Mouse (Mus musculus) megakaryocyte, embryonic 14.5 days (primary cell): ENCODE data around the gene Epor. TPM values are rescaled to one million over a fixed set of nuclear protein-coding genes. Genes with fewer than 3 reads are reported as not detected.
A peak's percentile ranks its signal among the peaks of the same experiment; 100 is the strongest.

Experiments used
- H3K27me3 ChIP-seq: replicated peaks from 2 replicates; pipeline ENCODE3; 2012; ENCODE audit warnings: inconsistent platforms
- H3K36me3 ChIP-seq: replicated peaks from 2 replicates; pipeline ENCODE3; 2012; ENCODE audit warnings: low read length, inconsistent platforms, mixed read lengths
- H3K4me1 ChIP-seq: 2 replicates; pipeline ENCODE4 v1.6.1; 2012; ENCODE audit warnings: inconsistent platforms
- H3K4me3 ChIP-seq: replicated peaks from 2 replicates; pipeline ENCODE3; 2012; ENCODE audit warnings: moderate library complexity, mild to moderate bottlenecking, inconsistent platforms
- H3K9me3 ChIP-seq: 2 replicates; pipeline ENCODE4 v1.6.1; 2012; ENCODE audit warnings: inconsistent platforms
- FLI1 ChIP-seq: IDR thresholded peaks from 2 replicates; pipeline ENCODE4 v1.6.1; 2012; ENCODE audit warnings: low read length, inconsistent platforms, mixed read lengths
- GATA1 ChIP-seq: IDR thresholded peaks from 3 replicates; pipeline ENCODE4 v1.6.1; 2012; ENCODE audit warnings: mixed read lengths, low read length, inconsistent platforms, borderline replicate concordance
- polyA plus RNA-seq: library from polyadenylated mRNA; stranded (reverse); fragments of >175 nt; gene quantifications from 2 replicates; pipeline ENCODE4 v1.2.3, GENCODE M21; 2012; ENCODE audit warnings: low replicate concordance; ENCODE audit not compliant: insufficient read depth

Gene Epor
- polyA plus RNA-seq, 1 experiment = 171 TPM

- H3K4me3 ChIP-seq = no peak overlapping the region
- peaks cover 47% of the 10 kb centered on the region for H3K27me3 ChIP-seq
- no peak for TF ChIP-seq FLI1
- TF ChIP-seq GATA1 = no peak
- H3K36me3 ChIP-seq = no peaks in the 10 kb centered on the region
- H3K9me3 ChIP-seq = no peaks in the 10 kb centered on the region
- peaks cover 25% of the 10 kb centered on the region for H3K4me1 ChIP-seq
Measured at GRCm38 (mm10) chr9:21968883-21969282, 5.6 kb upstream of the Epor start.

- peaks cover 3% of the 10 kb centered on the region for H3K27me3 ChIP-seq
- H3K4me3 ChIP-seq = peak overlapping the region; percentile 96
- TF ChIP-seq FLI1 (no peak), GATA1 (peak; percentile 34; the same call in 1 of the 3 replicates)
- no peaks in the 10 kb centered on the region for H3K9me3 ChIP-seq
- H3K36me3 ChIP-seq = peaks cover 39% of the 10 kb centered on the region
- peaks cover 81% of the 10 kb centered on the region for H3K4me1 ChIP-seq
Measured at GRCm38 (mm10) chr9:21962416-21963059, 768 bp downstream of the Epor start.

- Histone ChIP-seq H3K9me3 (no peaks in the 10 kb centered on the region), H3K27me3 (no peaks in the 10 kb centered on the region), H3K36me3 (peaks cover 41% of the 10 kb centered on the region), H3K4me1 (peaks cover 86% of the 10 kb centered on the region), H3K4me3 (peak overlapping the region; percentile 96)
- TF ChIP-seq FLI1 (no peak), GATA1 (no peak)
Measured at GRCm38 (mm10) chr9:21962010-21962409, 1.3 kb downstream of the Epor start.

- Histone ChIP-seq H3K27me3 (no peaks in the 10 kb centered on the region), H3K4me1 (peaks cover 91% of the 10 kb centered on the region), H3K4me3 (peak overlapping the region; percentile 96), H3K36me3 (peaks cover 41% of the 10 kb centered on the region), H3K9me3 (no peaks in the 10 kb centered on the region)
- no peak for TF ChIP-seq FLI1
Measured at GRCm38 (mm10) chr9:21961366-21961980, 1.8 kb downstream of the Epor start.

GRCm38 (mm10) chr9:21960558-21961208 is 2.6 kb downstream of the Epor start:
- peaks cover 86% of the 10 kb centered on the region for H3K4me1 ChIP-seq
- H3K27me3 ChIP-seq = no peaks in the 10 kb centered on the region
- peak overlapping the region; percentile 96 for H3K4me3 ChIP-seq
- peaks cover 41% of the 10 kb centered on the region for H3K36me3 ChIP-seq
- TF ChIP-seq GATA1 = no peak
- no peak for TF ChIP-seq FLI1
- no peaks in the 10 kb centered on the region for H3K9me3 ChIP-seq

GRCm38 (mm10) chr9:21960135-21960534 is 3.2 kb downstream of the Epor start:
- H3K4me3 ChIP-seq = peak overlapping the region; percentile 64
- H3K9me3 ChIP-seq = no peaks in the 10 kb centered on the region
- peaks cover 41% of the 10 kb centered on the region for H3K36me3 ChIP-seq
- no peaks in the 10 kb centered on the region for H3K27me3 ChIP-seq
- TF ChIP-seq GATA1 (no peak), FLI1 (no peak)
- H3K4me1 ChIP-seq = peaks cover 81% of the 10 kb centered on the region

GRCm38 (mm10) chr9:21959244-21959643 is 4.1 kb downstream of the Epor start:
- H3K36me3 ChIP-seq = peaks cover 41% of the 10 kb centered on the region
- no peaks in the 10 kb centered on the region for H3K27me3 ChIP-seq
- no peaks in the 10 kb centered on the region for H3K9me3 ChIP-seq
- peak overlapping the region; percentile 62 for H3K4me3 ChIP-seq
- TF ChIP-seq FLI1 = no peak
- no peak for TF ChIP-seq GATA1
- H3K4me1 ChIP-seq = peaks cover 82% of the 10 kb centered on the region

GRCm38 (mm10) chr9:21958372-21958771 is 4.9 kb downstream of the Epor start:
- no peak for TF ChIP-seq FLI1
- peak overlapping the region; percentile 62 for H3K4me3 ChIP-seq
- no peaks in the 10 kb centered on the region for H3K9me3 ChIP-seq
- H3K27me3 ChIP-seq = no peaks in the 10 kb centered on the region
- H3K4me1 ChIP-seq = peaks cover 78% of the 10 kb centered on the region
- H3K36me3 ChIP-seq = peaks cover 41% of the 10 kb centered on the region

- Histone ChIP-seq H3K4me1 (peaks cover 56% of the 10 kb centered on the region), H3K36me3 (peaks cover 30% of the 10 kb centered on the region), H3K4me3 (peak within 1 kb of the TSS; percentile 95), H3K27me3 (no peaks in the 10 kb centered on the region), H3K9me3 (peaks cover 10% of the 10 kb centered on the region)
- no peak for TF ChIP-seq GATA1
- no peak for TF ChIP-seq FLI1
Measured at GRCm38 (mm10) chr9:21955570-21956281, 7.6 kb downstream of the Epor start, which contains the start of gene Swsap1. Gene Swsap1 (plus strand): TSS chr9:21955755.
